Mouse (Mus musculus) hindbrain, embryonic 16.5 days (tissue): ENCODE results near the gene Cer1. TPM values are rescaled to one million over a fixed set of nuclear protein-coding genes. Genes with fewer than 3 reads are reported as not detected.
A peak's percentile ranks its signal among the peaks of the same experiment; 100 is the strongest.

Source experiments
- ATAC-seq: fragments of 200-750 bp; cut with Nextera tagmentation; 2 replicates; pipeline ENCODE4 v1.8.0; 2017; ENCODE audit warnings: moderate TSS enrichment, moderate library complexity
- H3K27ac ChIP-seq: fragments of 300-500 bp; sonication (generic); 2 replicates; pipeline ENCODE4 v1.5.1; 2014; ENCODE audit warnings: low read depth, mild to moderate bottlenecking, control low read depth, low read length, moderate library complexity
- H3K27me3 ChIP-seq: fragments of 300-500 bp; sonication (generic); replicated peaks from 2 replicates; pipeline ENCODE4 v1.6.1; 2014; ENCODE audit warnings: low read length; ENCODE audit not compliant: control insufficient read depth, insufficient read depth
- H3K36me3 ChIP-seq: fragments of 300-500 bp; sonication (generic); 2 replicates; pipeline ENCODE4 v1.6.1; 2014; ENCODE audit warnings: mild to moderate bottlenecking, low read length, moderate library complexity, mixed read lengths; ENCODE audit not compliant: control insufficient read depth, insufficient read depth
- H3K4me1 ChIP-seq: fragments of 300-500 bp; sonication (generic); 2 replicates; pipeline ENCODE4 v1.6.1; 2014; ENCODE audit warnings: low read depth, low read length; ENCODE audit not compliant: control insufficient read depth, insufficient read depth
- H3K4me2 ChIP-seq: fragments of 300-500 bp; sonication (generic); 2 replicates; pipeline ENCODE4 v1.6.1; 2014; ENCODE audit warnings: mild to moderate bottlenecking, low read length, control low read depth, moderate library complexity
- H3K4me3 ChIP-seq: fragments of 300-500 bp; sonication (generic); 2 replicates; pipeline ENCODE4 v1.5.1; 2014; ENCODE audit warnings: mild to moderate bottlenecking, low read length, control low read depth, moderate library complexity
- H3K9ac ChIP-seq: fragments of 300-500 bp; sonication (generic); 2 replicates; pipeline ENCODE4 v1.6.1; 2014; ENCODE audit warnings: low read depth, mild to moderate bottlenecking, control low read depth, low read length, moderate library complexity
- H3K9me3 ChIP-seq: fragments of 300-500 bp; sonication (generic); 2 replicates; pipeline ENCODE4 v1.6.1; 2014; ENCODE audit warnings: mild to moderate bottlenecking, low read length, moderate library complexity; ENCODE audit not compliant: control insufficient read depth
- WGBS: fragments of 180-500 bp; shearing (Covaris S2); extraction: QIAGEN DNeasy Blood & Tissue Kit; methylation state at CpG from one replicate; pipeline ENCODE4 v1.1.7; 2014; 5-methylcytosine and 5-hydroxymethylcytosine counted together
- polyA plus RNA-seq: library from polyadenylated mRNA; unstranded; fragments of >200 nt; fragmentation: Nextera tagmentation; extraction: Ambion mirVana; gene quantifications from 2 replicates; pipeline ENCODE4 v1.2.1, GENCODE M21; 2015

The Cer1 gene
- polyA plus RNA-seq, 1 experiment from 2014 or later, result 0.18 TPM

- Histone ChIP-seq H3K27me3 (no peaks in the 10 kb centered on the region), H3K27ac (peak overlapping the region; percentile 63; the same call in 1 of the 2 replicates), H3K4me1 (peaks cover 20% of the 10 kb centered on the region), H3K9me3 (no peaks in the 10 kb centered on the region), H3K4me2 (no peak overlapping the region), H3K36me3 (no peaks in the 10 kb centered on the region), H3K4me3 (no peak overlapping the region), H3K9ac (no peak overlapping the region)
- ATAC-seq, result no peak
- WGBS, result 56% methylated on average over 11 of the region's 11 CpGs
Measured at GRCm38 (mm10) chr4:82914601-82915143, 29.7 kb upstream of the Cer1 start.

GRCm38 (mm10) chr4:82895227-82895626 is 10.3 kb upstream of the Cer1 start:
- Histone ChIP-seq H3K9ac (no peak overlapping the region), H3K27ac (no peak overlapping the region), H3K4me1 (peaks cover 5% of the 10 kb centered on the region; the same call in 1 of the 2 replicates), H3K36me3 (no peaks in the 10 kb centered on the region), H3K9me3 (no peaks in the 10 kb centered on the region), H3K4me3 (no peak overlapping the region), H3K4me2 (no peak overlapping the region), H3K27me3 (no peaks in the 10 kb centered on the region)
- no peak for ATAC-seq
- WGBS, result 88% methylated on average over 10 of the region's 10 CpGs

- Histone ChIP-seq H3K9ac (no peak overlapping the region), H3K4me3 (no peak overlapping the region), H3K9me3 (no peaks in the 10 kb centered on the region), H3K4me1 (peaks cover 5% of the 10 kb centered on the region; the same call in 1 of the 2 replicates), H3K27ac (no peak overlapping the region), H3K27me3 (no peaks in the 10 kb centered on the region), H3K36me3 (no peaks in the 10 kb centered on the region), H3K4me2 (no peak overlapping the region)
- WGBS, result 86% methylated on average over 5 of the region's 5 CpGs
- ATAC-seq, result no peak
Measured at GRCm38 (mm10) chr4:82892247-82892646, 7.3 kb upstream of the Cer1 start.

- 67% methylated on average over 2 of the region's 2 CpGs for WGBS
- Histone ChIP-seq H3K9ac (no peak overlapping the region), H3K4me3 (no peak overlapping the region), H3K4me2 (no peak overlapping the region), H3K27ac (no peak overlapping the region), H3K27me3 (no peaks in the 10 kb centered on the region), H3K36me3 (no peaks in the 10 kb centered on the region), H3K4me1 (peaks cover 5% of the 10 kb centered on the region; the same call in 1 of the 2 replicates), H3K9me3 (no peaks in the 10 kb centered on the region)
- no peak for ATAC-seq
Measured at GRCm38 (mm10) chr4:82891566-82891965, 6.6 kb upstream of the Cer1 start.

GRCm38 (mm10) chr4:82891049-82891448 is 6.1 kb upstream of the Cer1 start:
- Histone ChIP-seq H3K9ac (no peak overlapping the region), H3K9me3 (no peaks in the 10 kb centered on the region), H3K27me3 (no peaks in the 10 kb centered on the region), H3K4me2 (no peak overlapping the region), H3K36me3 (no peaks in the 10 kb centered on the region), H3K4me1 (peaks cover 5% of the 10 kb centered on the region; the same call in 1 of the 2 replicates), H3K27ac (no peak overlapping the region; the same call in 1 of the 2 replicates), H3K4me3 (no peak overlapping the region)
- ATAC-seq, result peak; percentile 37; the same call in 1 of the 2 replicates
- 55% methylated on average over 7 of the region's 7 CpGs for WGBS

GRCm38 (mm10) chr4:82890585-82890984 is 5.6 kb upstream of the Cer1 start:
- 78% methylated on average over 4 of the region's 4 CpGs for WGBS

GRCm38 (mm10) chr4:82886148-82886547 is 1.2 kb upstream of the Cer1 start:
- Histone ChIP-seq H3K4me1 (peaks cover 4% of the 10 kb centered on the region; the same call in 1 of the 2 replicates), H3K4me2 (no peak overlapping the region), H3K27ac (no peak overlapping the region), H3K27me3 (no peaks in the 10 kb centered on the region), H3K4me3 (no peak overlapping the region), H3K9ac (no peak overlapping the region), H3K36me3 (no peaks in the 10 kb centered on the region), H3K9me3 (no peaks in the 10 kb centered on the region)
- 47% methylated on average over 2 of the region's 2 CpGs for WGBS
- ATAC-seq, result no peak

More at GRCm38 (mm10) chr4:82890585-82890984, 5.6 kb upstream of the Cer1 start:
- no peaks in the 10 kb centered on the region for H3K27me3 ChIP-seq
- no peak overlapping the region for H3K4me2 ChIP-seq
- no peak overlapping the region for H3K4me3 ChIP-seq
- H3K9ac ChIP-seq, result no peak overlapping the region
- H3K36me3 ChIP-seq, result no peaks in the 10 kb centered on the region
- H3K27ac ChIP-seq, result no peak overlapping the region
- H3K9me3 ChIP-seq, result no peaks in the 10 kb centered on the region
- H3K4me1 ChIP-seq, result peaks cover 5% of the 10 kb centered on the region; the same call in 1 of the 2 replicates
- no peak for ATAC-seq

GRCm38 (mm10) chr4:82885535-82885913 is 576 bp upstream of the Cer1 start:
- H3K9me3 ChIP-seq, result no peaks in the 10 kb centered on the region
- no peak overlapping the region for H3K4me2 ChIP-seq
- H3K36me3 ChIP-seq, result no peaks in the 10 kb centered on the region
- no peak overlapping the region for H3K9ac ChIP-seq
- no peak overlapping the region for H3K27ac ChIP-seq
- WGBS, result 23% methylated on average over 1 of the region's 1 CpGs
- H3K4me1 ChIP-seq, result no peaks in the 10 kb centered on the region
- no peak for ATAC-seq
- no peak overlapping the region for H3K4me3 ChIP-seq
- no peaks in the 10 kb centered on the region for H3K27me3 ChIP-seq

- ATAC-seq, result no peak
- H3K9ac ChIP-seq, result no peak overlapping the region
- WGBS, result 83% methylated on average over 9 of the region's 9 CpGs
Measured at GRCm38 (mm10) chr4:82882500-82882899, 2.4 kb downstream of the Cer1 start.

More at GRCm38 (mm10) chr4:82882500-82882899, 2.4 kb downstream of the Cer1 start:
- Histone ChIP-seq H3K4me2 (no peak overlapping the region), H3K4me3 (no peak overlapping the region), H3K9me3 (no peaks in the 10 kb centered on the region), H3K4me1 (no peaks in the 10 kb centered on the region), H3K27me3 (no peaks in the 10 kb centered on the region), H3K36me3 (no peaks in the 10 kb centered on the region), H3K27ac (no peak overlapping the region)
